Mouse (Mus musculus) C2C12 (cell line): ENCODE data around the gene Eps8.

Experiments
- CTCF ChIP-seq: IDR thresholded peaks from one replicate; pipeline ENCODE4 v1.5.1; 2011; ENCODE audit not compliant: control insufficient read depth, insufficient read depth, insufficient read length
- MYOG ChIP-seq: IDR thresholded peaks from one replicate; pipeline ENCODE4 v1.6.1; 2011; ENCODE audit not compliant: control insufficient read depth, insufficient read length; ENCODE audit errors: extremely low read depth
- USF1 ChIP-seq: IDR thresholded peaks from one replicate; pipeline ENCODE4 v1.6.1; 2011; ENCODE audit warnings: low read depth, mild to moderate bottlenecking, control low read depth, moderate library complexity

- no peak for TF ChIP-seq CTCF
- no peak for TF ChIP-seq USF1
- no peak for TF ChIP-seq MYOG
Observed at GRCm38 (mm10) chr6:137675556-137675955, 20.9 kb upstream of the Eps8 start.
